Mouse (Mus musculus): Measurements from ENCODE around the gene Tbc1d10c.

The Tbc1d10c gene

GRCm38 (mm10) chr19:4162646-4163542 is 28.2 kb downstream of the Tbc1d10c start, which contains the start of gene Rps6kb2:
Gene Rps6kb2 (minus strand): TSS chr19:4163354.
- in situ Hi-C loops (cut with MboI; ENCODE audit: low sequenced_read_pairs): no loop called here

GRCm38 (mm10) chr19:4159049-4159448 is 32.0 kb downstream of the Tbc1d10c start:
- in situ Hi-C loops (cut with MboI; ENCODE audit: low sequenced_read_pairs): no loop called here

- in situ Hi-C loops (cut with MboI; ENCODE audit: low sequenced_read_pairs): no loop called here
These were observed 34.3 kb downstream of the Tbc1d10c start for GRCm38 (mm10) chr19:4156771-4157170.

DNA sequence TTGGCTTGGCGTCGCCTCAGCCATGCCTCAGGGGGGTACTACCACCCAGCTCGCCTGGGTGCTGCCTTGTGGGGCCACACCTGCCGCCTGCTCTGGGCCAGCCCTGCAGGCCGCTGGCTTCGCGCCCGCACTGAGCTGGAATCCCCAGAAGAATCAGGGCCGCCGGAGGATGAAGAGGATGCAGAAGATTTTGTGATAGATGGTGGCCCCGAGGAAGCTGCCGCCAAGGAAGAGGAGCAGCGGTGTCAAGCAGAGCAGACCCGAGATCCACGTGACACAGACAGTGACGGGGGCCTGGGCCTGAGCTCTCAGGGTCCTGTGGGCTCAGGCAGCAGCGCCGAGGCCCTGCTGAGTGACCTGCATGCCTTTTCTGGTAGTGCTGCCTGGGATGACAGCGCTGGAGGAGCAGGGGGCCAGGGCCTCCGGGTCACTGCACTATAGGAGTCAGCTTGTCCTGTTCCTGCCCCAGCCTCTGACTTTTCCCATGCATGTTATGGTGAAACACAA is 35.0 kb downstream of the Tbc1d10c start:
- in situ Hi-C loops (cut with MboI; ENCODE audit: low sequenced_read_pairs): no loop called here

DNA sequence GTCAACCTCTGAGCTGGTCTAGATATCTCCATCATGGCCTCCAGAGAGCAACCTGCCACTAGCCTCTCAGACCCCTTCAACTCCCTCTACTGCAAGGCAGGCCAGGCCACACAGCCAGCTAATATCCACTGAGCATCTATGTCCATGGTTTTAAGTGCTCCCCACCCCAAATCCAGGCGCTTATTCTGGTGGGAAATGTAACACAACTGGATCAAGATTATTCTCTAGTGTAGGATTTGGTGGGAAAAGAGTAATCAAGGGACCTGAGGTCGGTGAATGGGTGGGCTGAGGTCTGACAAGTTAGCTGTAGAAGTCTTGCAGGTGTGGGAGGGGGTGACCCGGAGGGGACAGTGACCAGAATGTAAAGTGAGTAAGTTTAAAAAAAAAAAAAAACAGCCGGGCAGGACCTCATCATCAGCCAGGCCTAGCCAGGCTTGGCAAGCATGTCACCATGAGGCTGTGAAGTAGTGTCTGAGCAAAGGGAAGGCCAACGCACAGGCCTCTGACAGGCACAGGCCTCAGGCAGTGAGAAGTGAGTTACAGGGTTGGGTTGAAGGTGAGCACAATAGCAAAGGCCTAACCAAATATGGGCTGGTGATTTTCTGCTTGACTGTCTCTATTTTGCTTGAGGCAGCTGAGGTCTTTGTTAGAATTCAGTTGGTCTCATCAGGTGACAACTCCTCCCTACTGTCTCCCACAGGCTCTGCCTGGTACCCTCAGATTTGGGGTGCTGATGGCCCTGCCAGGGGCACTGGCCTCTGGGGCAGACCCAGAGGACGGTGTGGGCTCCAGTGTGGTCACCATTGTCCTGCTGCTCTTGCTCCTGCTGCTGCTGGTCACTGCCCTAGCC is 35.6 kb downstream of the Tbc1d10c start:
- in situ Hi-C loops (cut with MboI; ENCODE audit: low sequenced_read_pairs): no loop called here

DNA sequence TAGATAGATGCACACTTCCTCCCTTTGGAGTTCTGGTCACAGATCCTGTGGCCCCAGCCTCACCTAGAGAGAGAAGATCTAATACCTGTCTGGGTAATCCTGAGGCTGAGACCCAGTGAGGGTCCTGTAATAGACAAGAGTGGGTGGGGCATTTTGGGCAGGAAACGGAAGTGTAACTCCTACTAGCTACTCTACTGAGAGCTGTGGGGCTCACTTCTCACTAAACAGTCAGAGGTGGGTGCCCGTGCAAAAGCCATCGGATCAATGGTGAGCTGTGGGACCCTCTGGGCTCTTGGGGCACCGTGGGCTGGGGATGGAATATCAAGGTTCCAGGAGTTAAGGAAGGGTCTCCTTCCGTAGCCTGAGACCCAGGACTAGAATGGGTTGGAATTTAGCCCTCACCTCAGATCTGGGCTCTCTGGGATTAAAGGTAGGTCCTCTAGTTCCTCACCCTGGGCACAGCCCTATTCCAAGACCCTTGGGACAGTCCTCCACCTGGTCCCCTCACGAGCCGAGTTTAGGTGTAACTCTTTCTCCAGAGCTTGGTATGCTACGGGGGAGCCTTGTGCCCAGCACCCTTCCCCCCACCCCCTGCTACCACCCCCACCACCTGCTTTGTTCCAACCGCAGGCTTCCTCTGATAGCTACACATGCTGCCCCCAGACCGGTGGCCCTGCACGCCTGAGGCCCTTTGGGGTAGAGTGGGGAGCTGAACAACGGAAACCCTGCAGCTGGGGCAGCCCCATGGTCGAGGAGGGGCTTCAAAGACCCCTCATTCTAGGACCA is 36.5 kb downstream of the Tbc1d10c start:
- in situ Hi-C loops (cut with MboI; ENCODE audit: low sequenced_read_pairs): no loop called here

GRCm38 (mm10) chr19:4153232-4153654 is 37.8 kb downstream of the Tbc1d10c start, which contains the start of gene Ptprcap:
Gene Ptprcap (plus strand): TSS chr19:4153604.
- in situ Hi-C loops (cut with MboI; ENCODE audit: low sequenced_read_pairs): no loop called here

GRCm38 (mm10) chr19:4152445-4153231 is 38.4 kb downstream of the Tbc1d10c start:
- in situ Hi-C loops (cut with MboI; ENCODE audit: low sequenced_read_pairs): no loop called here

DNA sequence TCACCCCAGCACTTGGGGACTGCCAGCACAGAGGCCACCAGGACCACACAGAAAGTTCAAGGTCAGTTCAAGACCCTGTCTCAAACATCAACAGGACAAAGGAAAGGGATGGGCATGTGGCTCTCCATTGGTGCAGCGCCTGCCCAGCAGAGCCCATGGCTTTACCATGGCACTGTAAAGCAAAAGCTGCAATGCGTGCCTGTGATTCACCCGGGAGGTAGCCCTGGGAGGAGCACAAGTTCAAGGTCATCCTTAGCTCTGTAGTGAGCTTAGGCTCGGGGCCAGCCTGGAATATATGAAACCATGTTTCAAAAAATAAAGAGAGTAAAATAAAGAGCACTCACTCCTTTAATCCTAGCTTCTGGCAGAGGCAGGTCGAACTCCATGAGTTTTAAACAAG is 39.2 kb downstream of the Tbc1d10c start:
- in situ Hi-C loops (cut with MboI; ENCODE audit: low sequenced_read_pairs): no loop called here

GRCm38 (mm10) chr19:4151488-4151860 is 39.6 kb downstream of the Tbc1d10c start:
- in situ Hi-C loops (cut with MboI; ENCODE audit: low sequenced_read_pairs): no loop called here

GRCm38 (mm10) chr19:4150567-4151487 is 40.3 kb downstream of the Tbc1d10c start:
- in situ Hi-C loops (cut with MboI; ENCODE audit: low sequenced_read_pairs): no loop called here

DNA sequence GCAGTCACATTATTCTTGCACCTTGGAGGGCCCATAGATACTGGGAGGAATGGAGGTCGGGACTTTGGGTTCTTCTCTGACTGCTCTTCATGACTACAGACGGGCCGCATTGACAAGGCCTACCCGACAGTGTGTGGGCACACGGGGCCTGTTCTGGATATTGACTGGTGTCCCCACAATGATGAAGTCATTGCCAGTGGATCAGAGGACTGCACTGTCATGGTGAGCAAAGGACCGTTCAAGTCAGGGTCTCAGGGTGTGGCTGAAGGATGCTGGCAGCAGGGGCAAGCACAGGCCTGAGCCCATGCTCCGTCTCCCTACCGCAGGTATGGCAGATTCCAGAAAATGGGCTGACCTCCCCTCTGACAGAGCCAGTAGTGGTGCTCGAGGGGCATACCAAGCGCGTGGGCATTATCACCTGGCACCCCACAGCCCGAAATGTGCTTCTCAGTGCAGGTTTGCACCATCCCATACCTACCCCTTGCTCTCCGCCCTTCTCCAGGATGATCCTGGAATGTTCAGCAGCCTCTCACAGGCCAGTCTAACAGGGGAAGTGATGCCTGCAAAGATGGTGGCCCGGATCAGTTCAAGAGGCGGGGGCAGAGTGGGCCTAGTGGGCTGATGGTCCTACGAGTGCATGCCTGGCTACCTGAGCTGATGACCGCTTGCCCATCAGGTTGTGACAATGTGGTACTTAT is 41.2 kb downstream of the Tbc1d10c start:
- in situ Hi-C loops (cut with MboI; ENCODE audit: low sequenced_read_pairs): no loop called here

DNA sequence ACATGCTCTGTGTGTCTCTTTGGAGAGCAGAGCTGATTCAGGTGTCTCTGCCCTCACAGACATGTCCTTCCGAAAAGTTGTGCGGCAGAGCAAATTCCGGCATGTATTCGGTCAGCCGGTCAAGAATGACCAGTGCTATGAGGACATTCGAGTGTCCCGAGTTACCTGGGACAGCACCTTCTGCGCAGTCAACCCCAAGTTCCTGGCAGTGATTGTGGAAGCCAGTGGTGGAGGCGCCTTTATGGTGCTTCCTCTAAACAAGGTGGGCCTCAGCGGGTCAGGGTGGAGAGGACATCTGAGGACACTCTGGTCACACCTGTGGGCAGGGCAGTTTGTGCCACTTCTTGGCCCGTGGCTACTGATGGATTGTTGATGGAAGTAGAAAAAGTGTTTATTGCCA is 41.8 kb downstream of the Tbc1d10c start:
- in situ Hi-C loops (cut with MboI; ENCODE audit: low sequenced_read_pairs): no loop called here

DNA sequence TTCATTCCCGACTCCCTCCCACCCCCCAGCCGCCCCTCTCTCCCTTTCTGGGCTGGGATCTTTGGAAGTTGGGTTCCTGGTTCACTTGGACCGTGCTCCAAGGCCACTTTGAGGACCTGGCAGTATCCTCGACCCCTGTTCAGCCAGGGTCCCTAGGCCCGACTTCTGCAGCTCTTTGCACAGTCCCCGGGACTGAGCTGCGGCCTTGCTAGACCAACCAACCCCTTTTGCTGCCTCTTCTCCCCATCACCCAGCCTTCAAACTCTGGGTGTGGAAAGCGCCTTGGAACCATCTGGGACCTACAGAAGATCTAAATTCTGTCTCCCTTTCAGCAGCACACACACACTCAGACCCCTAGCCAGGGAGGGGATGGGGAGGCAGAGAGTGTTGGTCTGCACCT is 42.3 kb downstream of the Tbc1d10c start:
- in situ Hi-C loops (cut with MboI; ENCODE audit: low sequenced_read_pairs): no loop called here

GRCm38 (mm10) chr19:4148491-4148806 is 42.6 kb downstream of the Tbc1d10c start, which contains the start of gene Coro1b:
Gene Coro1b (plus strand): TSS chr19:4148619.
- in situ Hi-C loops (cut with MboI; ENCODE audit: low sequenced_read_pairs): no loop called here

- in situ Hi-C loops (cut with MboI; ENCODE audit: low sequenced_read_pairs): no loop called here
These were observed 43.1 kb downstream of the Tbc1d10c start for GRCm38 (mm10) chr19:4147782-4148490.

- in situ Hi-C loops (cut with MboI; ENCODE audit: low sequenced_read_pairs): no loop called here
These were observed 44.1 kb downstream of the Tbc1d10c start for GRCm38 (mm10) chr19:4147022-4147405.

All from CH12F3 (cell line).